Mouse (Mus musculus): ENCODE measurements around the gene Xiap. TPM values are rescaled to one million over a fixed set of nuclear protein-coding genes. Genes with fewer than 3 reads are reported as not detected.
A peak's percentile ranks its signal among the peaks of the same experiment; 100 is the strongest.

The Xiap gene
- polyA plus RNA-seq, 1 experiment = 44.3 TPM

GRCm38 (mm10) chrX:42068875-42069257 lies 9.4 kb downstream of the Xiap start:
- peak in 1 of 2 experiments; percentile 8 for DNase-seq (ENCODE audit: extremely low spot score in 1 of 2, low spot score in 1 of 2)

GRCm38 (mm10) chrX:42087731-42088130 lies 28.3 kb downstream of the Xiap start:
- DNase-seq (ENCODE audit: extremely low spot score in 1 of 2, low spot score in 1 of 2) = no peak

DNA sequence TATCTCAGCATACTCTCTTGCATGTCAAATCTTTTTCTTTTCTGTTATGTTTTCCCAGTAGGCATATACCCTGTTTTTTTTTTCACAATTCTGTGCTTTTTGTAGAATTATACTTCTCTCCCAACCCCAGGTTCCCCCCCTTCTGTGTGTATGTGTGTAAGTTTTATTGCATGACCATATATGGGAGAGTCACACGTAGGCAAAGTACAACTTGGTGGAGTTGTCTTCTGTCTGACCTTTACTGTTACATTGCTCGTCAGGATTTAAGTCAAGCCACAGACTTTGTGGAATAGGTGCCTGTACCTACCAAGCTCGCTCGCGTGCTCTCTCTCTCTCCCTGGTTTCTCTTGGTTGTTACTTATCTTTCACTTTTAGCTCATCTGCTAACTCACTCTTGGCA lies 28.7 kb downstream of the Xiap start:
- no peak for DNase-seq (ENCODE audit: extremely low spot score in 1 of 2, low spot score in 1 of 2)

DNA sequence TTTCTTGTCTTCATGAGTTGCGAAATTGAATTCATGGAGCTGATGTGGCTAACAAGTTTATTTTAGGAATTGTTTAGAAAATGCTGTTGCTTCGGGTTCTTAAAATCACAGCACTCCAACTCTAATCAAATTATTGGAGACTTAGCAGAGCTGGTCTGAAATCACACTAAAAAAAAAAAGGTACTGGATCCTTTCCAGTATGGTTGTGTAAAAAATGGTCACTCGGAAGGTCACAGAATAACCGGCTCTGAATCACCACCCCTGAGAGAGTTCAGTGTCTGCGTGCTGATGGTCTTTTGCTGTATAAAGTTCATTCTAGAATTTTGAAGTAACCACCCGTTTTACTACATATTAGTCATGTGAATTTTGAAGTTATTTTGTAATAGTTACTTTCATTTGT lies 47.7 kb downstream of the Xiap start:
- no peak for DNase-seq (ENCODE audit: extremely low spot score in 1 of 2, low spot score in 1 of 2)

DNA sequence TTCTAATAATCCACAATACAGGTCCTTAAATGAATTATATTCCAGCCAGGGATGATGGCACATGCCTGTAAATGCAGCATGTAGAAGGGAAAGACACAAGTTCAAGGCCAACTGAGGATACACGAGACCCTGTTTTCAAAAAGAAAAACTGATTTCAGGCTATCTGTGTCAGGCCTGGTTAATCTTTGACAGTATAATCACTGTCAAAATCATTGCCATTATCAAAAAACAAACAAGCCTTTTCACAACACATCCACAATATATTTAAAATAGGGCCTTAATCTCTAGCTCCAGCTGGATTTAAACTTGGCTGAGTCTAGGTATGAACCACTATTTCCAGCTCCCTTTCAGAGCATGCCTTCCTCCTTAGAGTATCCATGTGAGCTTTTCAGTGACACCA lies 51.1 kb downstream of the Xiap start:
- DNase-seq (ENCODE audit: extremely low spot score in 1 of 2, low spot score in 1 of 2) = no peak

- DNase-seq (ENCODE audit: extremely low spot score in 1 of 2, low spot score in 1 of 2) = no peak
Measured at GRCm38 (mm10) chrX:42119442-42120048, 60.1 kb downstream of the Xiap start.

GRCm38 (mm10) chrX:42124963-42125697 lies 65.7 kb downstream of the Xiap start:
- DNase-seq (ENCODE audit: extremely low spot score in 1 of 2, low spot score in 1 of 2) = no peak

GRCm38 (mm10) chrX:42139882-42140281 lies 80.4 kb downstream of the Xiap start:
- DNase-seq (ENCODE audit: extremely low spot score in 1 of 2, low spot score in 1 of 2) = no peak

- no peak for DNase-seq (ENCODE audit: extremely low spot score in 1 of 2, low spot score in 1 of 2)
Measured at GRCm38 (mm10) chrX:42142620-42143019, 83.1 kb downstream of the Xiap start.

DNA sequence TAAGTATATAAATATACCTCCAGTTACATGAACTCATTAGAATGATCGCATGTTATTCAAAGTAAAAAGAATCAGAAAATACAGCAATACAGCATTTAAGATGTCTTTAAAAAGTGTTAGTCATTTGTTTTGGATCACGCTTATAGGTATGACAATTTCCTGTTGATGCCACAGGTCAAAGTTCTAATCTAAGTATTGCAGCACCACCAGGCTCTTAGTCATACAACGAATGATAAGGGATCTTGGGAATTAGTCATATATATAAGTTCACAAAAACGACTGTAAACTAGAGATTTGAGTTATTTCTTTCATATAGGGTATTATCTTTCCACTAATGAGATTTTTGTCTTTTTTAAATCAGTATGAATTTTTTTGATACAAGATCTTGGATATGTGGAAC lies 84.5 kb downstream of the Xiap start:
- DNase-seq (ENCODE audit: extremely low spot score in 1 of 2, low spot score in 1 of 2) = no peak

- DNase-seq (ENCODE audit: extremely low spot score in 1 of 2, low spot score in 1 of 2) = no peak
Measured at GRCm38 (mm10) chrX:42148016-42148451, 88.6 kb downstream of the Xiap start.

DNA sequence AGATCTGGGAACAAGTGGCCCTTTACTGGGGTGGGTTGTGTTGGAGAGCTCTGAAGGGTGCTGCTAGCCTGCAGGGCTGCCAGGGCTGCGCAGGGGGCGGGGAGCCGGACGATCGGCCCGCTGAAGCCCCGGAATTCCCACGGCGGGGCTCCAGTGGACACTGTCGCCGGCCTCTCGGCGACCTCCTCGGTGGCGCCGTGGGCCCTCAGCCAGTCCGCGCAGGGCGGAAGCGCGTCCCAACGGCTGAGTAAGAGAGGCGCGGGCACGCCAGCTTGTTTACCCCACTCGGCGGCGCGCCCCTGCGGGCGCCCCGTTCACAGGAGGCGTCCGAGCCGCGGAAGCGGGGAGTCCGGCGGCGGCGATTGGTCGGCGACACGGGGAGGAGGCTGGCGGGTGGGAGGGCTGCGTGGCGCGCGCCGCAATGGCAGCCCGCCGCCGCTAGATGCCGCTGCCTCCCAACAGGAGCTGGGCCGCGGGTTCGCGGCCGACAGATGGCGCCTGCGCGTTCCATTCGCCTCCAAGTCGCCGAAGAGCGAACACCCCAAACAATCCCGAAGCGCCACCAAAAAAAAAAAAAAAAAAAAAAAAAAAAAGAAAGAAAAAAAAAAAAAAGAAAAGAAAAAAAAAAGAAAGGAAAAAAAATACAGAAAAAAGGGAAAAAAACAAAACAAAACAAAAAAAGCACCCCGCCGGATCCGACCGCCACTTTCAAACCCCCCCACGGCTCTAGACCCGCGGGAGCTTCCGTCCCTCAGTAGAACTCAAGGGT lies 89.5 kb downstream of the Xiap start, which contains the start of gene Stag2:
TSS of gene Stag2 (plus strand) at position 530 of the 769 bp plus-strand sequence.
- peak; percentile 41 to 81 for DNase-seq (ENCODE audit: extremely low spot score in 1 of 2, low spot score in 1 of 2)

DNA sequence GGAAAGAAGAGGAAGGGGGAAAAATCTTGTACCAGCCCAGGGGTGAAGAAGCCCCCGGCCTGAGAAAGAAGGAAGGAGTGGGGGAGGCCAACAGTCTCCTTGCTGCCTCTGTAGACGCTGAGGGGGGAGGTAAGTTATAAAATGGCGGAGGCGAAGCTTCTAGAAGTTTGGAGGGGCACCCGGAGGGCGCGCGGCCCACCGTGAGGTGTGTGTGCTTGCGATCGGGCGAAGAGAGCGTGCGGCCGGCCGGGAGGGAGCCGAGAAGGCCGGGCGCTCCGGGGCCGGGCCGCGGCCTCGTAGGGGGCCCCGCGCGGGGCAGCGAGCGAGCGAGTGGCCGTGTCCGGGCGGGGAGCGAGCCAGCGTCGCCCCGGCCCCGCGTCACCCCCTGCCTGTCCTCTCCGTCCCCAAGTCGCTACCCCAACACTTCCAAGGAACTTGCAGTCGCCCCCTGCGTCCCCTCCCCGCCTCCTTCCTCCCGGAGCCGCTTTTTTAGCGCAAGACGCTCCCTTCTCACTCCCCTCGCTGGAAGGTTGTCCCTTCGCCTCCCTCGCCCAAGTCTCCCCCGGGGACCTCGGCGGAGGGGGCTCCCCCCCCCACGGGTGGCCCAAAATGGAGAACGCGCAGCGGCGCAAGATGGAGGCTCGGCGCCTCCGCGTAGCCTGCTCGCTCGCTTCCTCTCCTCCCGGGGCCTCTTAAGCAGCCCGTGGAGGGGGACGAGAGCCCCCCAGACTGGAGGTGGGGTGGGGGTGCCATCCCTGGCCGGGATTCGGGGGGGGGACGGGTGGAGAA lies 90.3 kb downstream of the Xiap start:
- DNase-seq (ENCODE audit: extremely low spot score in 1 of 2, low spot score in 1 of 2) = peak in 1 of 2 experiments; percentile 22

- DNase-seq (ENCODE audit: extremely low spot score in 1 of 2, low spot score in 1 of 2) = peak; percentile 37 to 73
Measured at GRCm38 (mm10) chrX:42150346-42151023, 91.0 kb downstream of the Xiap start.

DNA sequence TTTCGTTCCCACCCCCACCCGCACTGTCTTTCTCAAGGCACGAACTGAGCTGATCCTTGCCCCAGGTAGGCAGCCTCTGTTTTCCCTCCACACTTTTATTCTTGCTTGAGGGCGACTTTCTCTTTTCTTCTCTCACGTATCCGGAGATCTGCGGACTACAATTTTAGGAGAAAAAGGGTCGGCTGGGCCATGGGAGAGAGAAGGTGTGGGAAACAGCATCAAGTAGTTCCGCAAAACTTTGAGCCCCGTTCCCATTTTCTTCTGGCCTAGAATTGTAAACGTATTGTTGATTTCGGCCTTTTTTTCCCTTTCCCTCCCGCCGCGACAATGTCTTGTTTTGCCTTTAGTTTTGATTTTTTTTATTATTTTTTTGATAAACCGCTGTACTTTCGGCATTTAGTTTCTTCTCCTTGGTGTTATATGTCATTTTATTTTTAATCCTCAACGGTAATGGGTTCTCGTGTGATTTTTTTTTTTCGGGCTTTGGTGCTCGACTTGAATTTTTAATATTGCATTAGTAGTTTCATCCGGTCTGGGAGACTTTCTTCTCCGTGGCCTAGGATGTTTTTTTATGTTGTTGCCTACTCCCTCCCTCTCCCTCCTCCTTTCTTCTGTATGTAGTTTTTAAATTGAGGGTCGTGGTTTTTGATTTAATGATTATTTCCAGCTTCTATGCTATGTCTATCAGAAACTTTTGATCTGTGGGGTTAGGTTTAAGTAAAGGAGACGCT lies 91.7 kb downstream of the Xiap start:
- DNase-seq (ENCODE audit: extremely low spot score in 1 of 2, low spot score in 1 of 2) = no peak

GRCm38 (mm10) chrX:42151903-42152369 lies 92.5 kb downstream of the Xiap start:
- peak; percentile 63 to 72 for DNase-seq (ENCODE audit: extremely low spot score in 1 of 2, low spot score in 1 of 2)

DNA sequence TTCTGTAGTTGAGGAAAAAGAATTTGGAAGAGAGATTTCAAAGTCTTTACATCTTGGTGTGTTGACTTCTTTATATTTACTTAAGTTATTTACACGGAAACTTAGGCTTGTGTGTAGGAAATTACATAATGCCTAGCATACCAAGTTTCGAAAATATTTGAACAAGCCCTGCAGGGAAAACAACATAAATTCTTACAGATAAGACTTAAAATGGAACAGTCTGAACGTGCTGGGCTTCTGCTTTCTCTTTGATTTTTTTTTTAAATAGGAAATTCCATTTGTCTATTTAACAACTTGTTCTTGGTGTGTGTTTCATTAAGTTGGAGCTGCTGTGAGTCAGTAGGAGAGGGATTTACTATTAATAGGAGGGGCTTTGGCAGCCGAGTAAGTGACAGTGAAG lies 93.6 kb downstream of the Xiap start:
- no peak for DNase-seq (ENCODE audit: extremely low spot score in 1 of 2, low spot score in 1 of 2)
